Mouse (Mus musculus): Measurements from ENCODE around the gene Patj. TPM values are rescaled to one million over a fixed set of nuclear protein-coding genes. Genes with fewer than 3 reads are reported as not detected.

Patj gene
- polyA plus RNA-seq, 1 experiment from 2014 or later, result 2.8 TPM

DNA sequence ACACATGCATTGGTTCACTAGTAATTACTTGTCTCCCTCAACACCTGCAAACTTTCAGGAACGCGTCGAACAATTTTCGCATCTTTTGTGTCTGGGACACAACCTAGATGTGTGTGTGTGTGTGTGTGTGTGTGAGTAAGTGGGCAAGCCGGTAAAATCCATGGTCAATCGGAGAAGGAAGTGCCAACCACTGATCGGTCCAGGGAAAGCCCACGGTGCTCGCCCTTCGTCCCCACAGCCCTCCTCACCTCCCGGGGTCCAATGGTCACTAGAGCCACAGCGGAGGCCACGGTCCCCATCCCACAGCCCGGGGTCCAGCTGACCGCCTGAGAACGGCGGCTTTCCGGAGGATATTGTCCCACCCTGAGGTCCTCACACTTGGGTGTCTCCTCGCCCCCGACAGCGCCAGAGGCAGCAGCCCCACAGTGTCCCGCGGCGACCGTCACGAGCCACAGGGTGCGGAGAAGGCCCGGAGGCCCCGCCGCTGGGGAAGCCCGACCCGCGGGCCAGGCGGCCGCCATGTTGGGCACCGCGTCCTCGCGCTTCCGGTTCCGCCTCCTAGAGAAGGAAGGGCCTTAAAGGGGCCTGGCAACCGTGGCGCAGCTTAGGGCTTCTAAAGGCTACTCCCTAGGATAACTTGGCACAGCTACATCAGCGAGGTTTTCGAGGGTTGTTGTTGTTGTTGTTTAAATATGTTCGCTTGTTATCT, 12.7 kb upstream of the Patj start, which contains the start of gene Tm2d1:
TSS of gene Tm2d1 (minus strand) at position 591 of the 709 bp plus-strand sequence.
- Histone ChIP-seq H3K27me3 (ENCODE audit: insufficient read depth, low read length) (no peaks in the 10 kb centered on the region), H3K9ac (replicated peaks) (peak within 1 kb of the TSS; percentile 89), H3K27ac (ENCODE audit: low read depth) (peak within 1 kb of the TSS; percentile 78), H3K9me3 (ENCODE audit: low read length) (no peaks in the 10 kb centered on the region), H3K4me2 (ENCODE audit: low read depth, low read length) (peak within 1 kb of the TSS; percentile 83), H3K4me3 (ENCODE audit: low read depth, low read length) (peak within 1 kb of the TSS; percentile 95), H3K4me1 (ENCODE audit: insufficient read depth) (peaks cover 7% of the 10 kb centered on the region), H3K36me3 (replicated peaks; ENCODE audit: insufficient read depth, low read length) (no peaks in the 10 kb centered on the region)
- ATAC-seq (peak; percentile 98), DNase-seq (peak; percentile 88)
- WGBS (ENCODE audit: insufficient replicate concordance), result under 1% methylated on average over 46 of the region's 46 CpGs
- no peak for TF ChIP-seq EP300 (IDR thresholded peaks at IDR 0.05; ENCODE audit: low read depth)
- TF ChIP-seq CTCF (IDR thresholded peaks at IDR 0.05; ENCODE audit: low read depth), result no peak

DNA sequence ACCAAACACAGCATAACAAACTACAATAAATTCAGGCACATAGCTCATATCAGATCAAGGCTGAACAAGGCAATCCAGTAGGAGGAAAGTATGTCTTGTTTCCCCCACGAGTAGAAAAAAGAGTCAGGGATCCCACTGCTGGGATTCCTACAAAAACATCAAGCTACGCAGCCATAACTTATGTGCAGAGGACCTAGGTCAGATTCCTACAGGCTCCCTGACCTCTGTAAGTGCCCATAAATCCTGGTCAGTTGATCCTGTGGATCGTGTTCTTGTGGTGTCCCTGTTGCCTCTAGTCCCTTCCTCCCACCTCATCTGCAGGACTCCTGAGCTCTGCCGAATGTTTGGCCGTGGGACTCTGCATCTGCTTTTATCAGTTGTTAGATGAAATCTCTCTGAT, 10.5 kb upstream of the Patj start:
- TF ChIP-seq EP300 (IDR thresholded peaks at IDR 0.05; ENCODE audit: low read depth), result no peak
- TF ChIP-seq CTCF (IDR thresholded peaks at IDR 0.05; ENCODE audit: low read depth), result no peak
- no peak overlapping the region for H3K4me2 ChIP-seq (ENCODE audit: low read depth, low read length)
- WGBS (ENCODE audit: insufficient replicate concordance), result 56% methylated on average over 5 of the region's 5 CpGs
- no peak for DNase-seq
- no peak overlapping the region for H3K9ac ChIP-seq (replicated peaks)
- no peak overlapping the region for H3K27ac ChIP-seq (ENCODE audit: low read depth)
- no peak overlapping the region for H3K4me3 ChIP-seq (ENCODE audit: low read depth, low read length)
- no peaks in the 10 kb centered on the region for H3K36me3 ChIP-seq (replicated peaks; ENCODE audit: insufficient read depth, low read length)
- peaks cover 3% of the 10 kb centered on the region; the same call in 1 of the 2 replicates for H3K9me3 ChIP-seq (ENCODE audit: low read length)
- H3K4me1 ChIP-seq (ENCODE audit: insufficient read depth), result peaks cover 7% of the 10 kb centered on the region
- H3K27me3 ChIP-seq (ENCODE audit: insufficient read depth, low read length), result no peaks in the 10 kb centered on the region
- ATAC-seq, result no peak

DNA sequence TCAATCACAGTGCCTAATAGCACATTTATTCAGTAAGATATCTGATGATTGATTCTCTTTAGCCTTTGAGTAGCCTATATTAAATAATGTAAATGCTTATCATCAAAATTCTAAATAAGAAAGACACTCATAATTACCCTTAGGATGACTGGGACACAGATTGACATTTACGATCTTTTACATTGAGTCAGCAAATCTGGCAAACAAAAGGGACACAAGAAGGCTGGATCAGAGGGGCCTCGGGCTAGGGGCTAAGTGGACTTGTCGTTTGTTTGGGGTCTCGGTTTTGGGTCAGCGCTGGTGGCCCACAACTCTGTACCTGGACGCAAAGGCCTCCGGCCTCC, 267 bp upstream of the Patj start:
- H3K4me1 ChIP-seq (ENCODE audit: insufficient read depth), result peaks cover 2% of the 10 kb centered on the region; the same call in 1 of the 2 replicates
- no peak for DNase-seq
- peak overlapping the region; percentile 82 for H3K9ac ChIP-seq (replicated peaks)

DNA sequence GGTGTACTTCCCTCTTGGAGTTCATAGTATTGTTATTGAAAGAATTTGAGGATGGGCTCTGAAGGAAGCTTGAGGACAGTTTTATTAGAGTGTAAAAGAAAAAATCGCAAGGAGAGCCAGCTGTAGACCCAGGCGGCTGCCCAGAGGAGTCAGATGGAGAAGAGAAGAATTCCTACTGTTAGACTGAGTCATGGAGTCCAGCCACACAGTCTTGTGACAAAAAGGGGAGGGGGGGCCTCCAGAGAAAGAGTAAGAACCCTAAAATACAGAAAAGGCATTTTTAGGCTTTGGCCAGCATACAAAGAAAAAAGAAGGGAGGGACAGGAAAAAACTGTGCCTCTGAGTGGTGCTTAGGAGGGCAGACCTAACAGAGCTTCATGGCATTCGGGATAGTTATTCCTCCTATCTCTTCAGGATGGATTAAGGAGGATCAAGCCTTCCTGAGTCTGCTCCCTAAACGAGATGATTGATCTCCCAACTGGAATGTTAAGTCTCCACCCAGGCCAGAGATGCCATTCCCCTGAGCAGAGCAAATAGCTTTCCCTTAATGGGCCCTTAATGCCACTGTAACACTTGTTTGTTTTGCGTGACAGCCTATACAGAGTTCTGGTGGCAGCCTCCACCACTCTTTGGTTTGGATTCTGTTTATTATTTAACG, 5.5 kb downstream of the Patj start:
- TF ChIP-seq EP300 (IDR thresholded peaks at IDR 0.05; ENCODE audit: low read depth), result no peak
- no peak for TF ChIP-seq CTCF (IDR thresholded peaks at IDR 0.05; ENCODE audit: low read depth)
- 0 out of 2 replicates have a peak, but pooled peaks cover 2% of the 10 kb centered on the region for H3K4me1 ChIP-seq (ENCODE audit: insufficient read depth)
- H3K9ac ChIP-seq (replicated peaks), result no peak overlapping the region
- H3K9me3 ChIP-seq (ENCODE audit: low read length), result no peaks in the 10 kb centered on the region
- ATAC-seq (peak; percentile 40; the same call in 1 of the 2 replicates), DNase-seq (no peak)
- H3K27ac ChIP-seq (ENCODE audit: low read depth), result no peak overlapping the region
- no peak overlapping the region for H3K4me2 ChIP-seq (ENCODE audit: low read depth, low read length)
- no peaks in the 10 kb centered on the region for H3K36me3 ChIP-seq (replicated peaks; ENCODE audit: insufficient read depth, low read length)
- no peak overlapping the region for H3K4me3 ChIP-seq (ENCODE audit: low read depth, low read length)
- WGBS (ENCODE audit: insufficient replicate concordance), result 47% methylated on average over 6 of the region's 6 CpGs
- H3K27me3 ChIP-seq (ENCODE audit: insufficient read depth, low read length), result no peaks in the 10 kb centered on the region

More for the DNA sequence above, 267 bp upstream of the Patj start:
- 5% methylated on average over 7 of the region's 7 CpGs for WGBS (ENCODE audit: insufficient replicate concordance)
- Histone ChIP-seq H3K9me3 (ENCODE audit: low read length) (no peaks in the 10 kb centered on the region), H3K27ac (ENCODE audit: low read depth) (peak overlapping the region; percentile 70; the same call in 1 of the 2 replicates), H3K4me3 (ENCODE audit: low read depth, low read length) (peak overlapping the region; percentile 75), H3K36me3 (replicated peaks; ENCODE audit: insufficient read depth, low read length) (no peaks in the 10 kb centered on the region), H3K27me3 (ENCODE audit: insufficient read depth, low read length) (no peaks in the 10 kb centered on the region), H3K4me2 (ENCODE audit: low read depth, low read length) (peak overlapping the region; percentile 92)
- TF ChIP-seq EP300 (IDR thresholded peaks at IDR 0.05; ENCODE audit: low read depth), result no peak
- TF ChIP-seq CTCF (IDR thresholded peaks at IDR 0.05; ENCODE audit: low read depth), result no peak
- ATAC-seq, result no peak

DNA sequence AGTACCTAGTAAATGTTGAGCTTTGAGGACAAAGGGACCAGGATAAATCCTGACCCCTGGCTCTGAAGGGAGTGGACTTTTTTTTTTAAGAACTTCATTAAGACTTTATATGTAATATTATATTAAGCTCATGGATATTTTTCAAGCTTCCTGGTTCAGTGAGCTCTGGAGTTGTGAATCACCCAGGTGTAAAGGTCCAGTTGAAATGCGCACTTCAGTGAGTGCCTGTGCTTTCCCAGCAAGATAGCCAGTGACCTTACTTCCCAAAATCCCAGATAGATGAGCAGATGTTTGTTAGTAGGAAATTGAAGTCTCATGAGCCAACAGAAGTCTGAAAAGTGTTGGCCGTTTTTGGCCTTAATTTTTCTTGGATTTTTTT, 6.0 kb downstream of the Patj start:
- H3K9me3 ChIP-seq (ENCODE audit: low read length), result no peaks in the 10 kb centered on the region
- no peak overlapping the region for H3K27ac ChIP-seq (ENCODE audit: low read depth)
- DNase-seq (no peak), ATAC-seq (no peak)
- WGBS (ENCODE audit: insufficient replicate concordance), result 59% methylated on average over 2 of the region's 2 CpGs
- no peak overlapping the region for H3K9ac ChIP-seq (replicated peaks)
- 0 out of 2 replicates have a peak, but pooled peaks cover 2% of the 10 kb centered on the region for H3K4me1 ChIP-seq (ENCODE audit: insufficient read depth)
- H3K4me3 ChIP-seq (ENCODE audit: low read depth, low read length), result no peak overlapping the region
- no peak for TF ChIP-seq CTCF (IDR thresholded peaks at IDR 0.05; ENCODE audit: low read depth)
- no peak for TF ChIP-seq EP300 (IDR thresholded peaks at IDR 0.05; ENCODE audit: low read depth)
- H3K4me2 ChIP-seq (ENCODE audit: low read depth, low read length), result no peak overlapping the region
- no peaks in the 10 kb centered on the region for H3K36me3 ChIP-seq (replicated peaks; ENCODE audit: insufficient read depth, low read length)
- no peaks in the 10 kb centered on the region for H3K27me3 ChIP-seq (ENCODE audit: insufficient read depth, low read length)

DNA sequence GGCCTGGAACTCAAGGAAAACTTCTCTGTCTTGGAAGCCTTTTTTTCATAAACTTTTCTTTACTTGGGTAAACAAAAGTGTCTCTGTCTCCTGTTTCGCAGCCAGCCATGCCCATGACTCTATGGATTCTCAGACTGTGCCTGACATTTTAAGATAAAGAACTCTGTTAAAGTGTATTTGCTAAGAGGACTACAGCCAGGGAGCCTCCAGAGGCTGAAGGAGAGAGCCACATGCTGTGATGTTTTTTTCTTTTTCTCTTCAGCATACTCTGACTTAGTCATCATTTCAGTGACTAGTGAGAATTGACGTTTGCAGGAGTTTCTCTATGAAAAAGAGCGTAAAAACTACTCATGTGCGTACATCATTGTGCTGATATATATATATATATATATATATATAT, 7.9 kb downstream of the Patj start:
- 75% methylated on average over 4 of the region's 4 CpGs for WGBS (ENCODE audit: insufficient replicate concordance)
- no peaks in the 10 kb centered on the region for H3K27me3 ChIP-seq (ENCODE audit: insufficient read depth, low read length)
- H3K36me3 ChIP-seq (replicated peaks; ENCODE audit: insufficient read depth, low read length), result no peaks in the 10 kb centered on the region
- H3K4me2 ChIP-seq (ENCODE audit: low read depth, low read length), result no peak overlapping the region
- H3K4me1 ChIP-seq (ENCODE audit: insufficient read depth), result 0 out of 2 replicates have a peak, but pooled peaks cover 2% of the 10 kb centered on the region
- H3K4me3 ChIP-seq (ENCODE audit: low read depth, low read length), result no peak overlapping the region
- TF ChIP-seq CTCF (IDR thresholded peaks at IDR 0.05; ENCODE audit: low read depth) (no peak), EP300 (IDR thresholded peaks at IDR 0.05; ENCODE audit: low read depth) (no peak)
- H3K9ac ChIP-seq (replicated peaks), result no peak overlapping the region
- no peaks in the 10 kb centered on the region for H3K9me3 ChIP-seq (ENCODE audit: low read length)
- ATAC-seq (no peak), DNase-seq (no peak)
- no peak overlapping the region for H3K27ac ChIP-seq (ENCODE audit: low read depth)

Data from liver, postnatal 0 days (tissue).